Mouse (Mus musculus): Measurements from ENCODE around the gene Gpc2. TPM values are rescaled to one million over a fixed set of nuclear protein-coding genes. Genes with fewer than 3 reads are reported as not detected.

Gpc2 gene
- total RNA-seq (2012; rRNA removed) (0.04 TPM in 1 of 2 replicates, not detected in the other), polyA plus RNA-seq (2012; ENCODE audit: insufficient read depth in 1 of 2, insufficient read length in 2 of 2, low read depth in 1 of 2, low replicate concordance in 2 of 2, missing spikeins in 1 of 2) (not detected)

- no peaks in the 10 kb centered on the region for H3K4me1 ChIP-seq (ENCODE audit: control insufficient read depth in 1 of 2, insufficient read depth in 2 of 2, low read length in 2 of 2)
- H3K79me2 ChIP-seq (ENCODE audit: control insufficient read depth, insufficient read depth, low read length, poor library complexity): no peaks in the 10 kb centered on the region
- DNase-seq (ENCODE audit: low read depth, low spot score): no peak
- TF ChIP-seq USF2 (IDR thresholded peaks at IDR 0.05; ENCODE audit: borderline replicate concordance in 1 of 2, insufficient read depth in 1 of 2, low read depth in 1 of 2, low read length in 2 of 2) (no peak), MYC (IDR thresholded peaks at IDR 0.05; ENCODE audit: low read depth, low read length) (no peak), TAL1 (IDR thresholded peaks at IDR 0.05; ENCODE audit: low read length) (no peak), EP300 (IDR thresholded peaks at IDR 0.05; ENCODE audit: low read depth in 1 of 2, low read length in 2 of 2) (no peak), CTCF (IDR thresholded peaks at IDR 0.05 in 2 of 3, conservative IDR thresholded peaks at IDR 0.05 in 1 of 3; ENCODE audit: control insufficient read depth in 1 of 3, insufficient read depth in 1 of 3, low read depth in 2 of 3, low read length in 3 of 3, poor library complexity in 1 of 3, severe bottlenecking in 1 of 3) (no peak), GATA1 (IDR thresholded peaks at IDR 0.05; ENCODE audit: low read depth, low read length) (no peak), TBP (IDR thresholded peaks at IDR 0.05; ENCODE audit: low read depth, low read length) (no peak), MEF2A (IDR thresholded peaks at IDR 0.05; ENCODE audit: extremely low read depth, insufficient replicate concordance, low read depth, low read length, poor library complexity, severe bottlenecking) (no peak), CHD1 (IDR thresholded peaks at IDR 0.05; ENCODE audit: low read depth, low read length) (no peak), POLR2AphosphoS5 (IDR thresholded peaks at IDR 0.05; ENCODE audit: borderline replicate concordance, low read depth, low read length) (no peak), USF1 (IDR thresholded peaks at IDR 0.05; ENCODE audit: low read depth, low read length) (no peak), POLR2A (IDR thresholded peaks at IDR 0.05; ENCODE audit: control insufficient read depth in 1 of 2, insufficient read depth in 1 of 2, low read depth in 1 of 2, low read length in 2 of 2, poor library complexity in 1 of 2) (no peak), UBTF (IDR thresholded peaks at IDR 0.05; ENCODE audit: borderline replicate concordance, insufficient read depth, low read depth, low read length) (no peak), ZC3H11A (IDR thresholded peaks at IDR 0.05; ENCODE audit: low read depth, low read length) (no peak)
- H3K27ac ChIP-seq (ENCODE audit: control insufficient read depth, low read depth, low read length): no peak within 1 kb of the TSS
- H3K27me3 ChIP-seq (ENCODE audit: control insufficient read depth in 1 of 2, insufficient read depth in 2 of 2, low read length in 2 of 2): no peaks in the 10 kb centered on the region; a peak in 1 of 4 replicates
- no peaks in the 10 kb centered on the region for H3K9me3 ChIP-seq (replicated peaks; ENCODE audit: insufficient read depth, low read length)
- H3K36me3 ChIP-seq (ENCODE audit: control insufficient read depth in 1 of 2, insufficient read depth in 2 of 2, low read length in 2 of 2): no peaks in the 10 kb centered on the region
- H3K9ac ChIP-seq (ENCODE audit: control insufficient read depth, low read depth, low read length, poor library complexity, severe bottlenecking): no peak within 1 kb of the TSS
- no peak within 1 kb of the TSS for H3K4me3 ChIP-seq (ENCODE audit: control insufficient read depth in 1 of 2, insufficient read depth in 1 of 2, low read depth in 2 of 2, low read length in 2 of 2)
Observed at GRCm38 (mm10) chr5:138279585-138280424, at the start of gene Gpc2, which contains the start of the genes Gm43720 and Stag3. TSS of gene Gpc2 (minus strand) at chr5:138280005. TSS of gene Gm43720 (minus strand) at chr5:138279958. TSS of gene Stag3 (plus strand) at chr5:138280240.

GRCm38 (mm10) chr5:138312795-138313194 lies 33.0 kb upstream of the Gpc2 start:
- Histone ChIP-seq H3K79me2 (ENCODE audit: control insufficient read depth, insufficient read depth, low read length, poor library complexity) (no peaks in the 10 kb centered on the region), H3K4me3 (ENCODE audit: control insufficient read depth in 1 of 2, insufficient read depth in 1 of 2, low read depth in 2 of 2, low read length in 2 of 2) (no peak overlapping the region), H3K9ac (ENCODE audit: control insufficient read depth, low read depth, low read length, poor library complexity, severe bottlenecking) (no peak overlapping the region), H3K9me3 (replicated peaks; ENCODE audit: insufficient read depth, low read length) (no peaks in the 10 kb centered on the region), H3K4me1 (ENCODE audit: control insufficient read depth in 1 of 2, insufficient read depth in 2 of 2, low read length in 2 of 2) (no peaks in the 10 kb centered on the region), H3K36me3 (ENCODE audit: control insufficient read depth in 1 of 2, insufficient read depth in 2 of 2, low read length in 2 of 2) (no peaks in the 10 kb centered on the region), H3K27ac (ENCODE audit: control insufficient read depth, low read depth, low read length) (no peak overlapping the region), H3K27me3 (ENCODE audit: control insufficient read depth in 1 of 2, insufficient read depth in 2 of 2, low read length in 2 of 2) (no peaks in the 10 kb centered on the region)
- DNase-seq (ENCODE audit: low read depth, low spot score): no peak
- TF ChIP-seq BHLHE40 (IDR thresholded peaks at IDR 0.05; ENCODE audit: borderline replicate concordance, low read depth, low read length) (no peak), CTCF (IDR thresholded peaks at IDR 0.05 in 2 of 3, conservative IDR thresholded peaks at IDR 0.05 in 1 of 3; ENCODE audit: control insufficient read depth in 1 of 3, insufficient read depth in 1 of 3, low read depth in 2 of 3, low read length in 3 of 3, poor library complexity in 1 of 3, severe bottlenecking in 1 of 3) (no peak), NRF1 (IDR thresholded peaks at IDR 0.05; ENCODE audit: insufficient read depth, low read depth, low read length, poor library complexity, severe bottlenecking) (no peak), MAFK (IDR thresholded peaks at IDR 0.05; ENCODE audit: borderline replicate concordance, low read depth, low read length) (no peak), ZNF384 (IDR thresholded peaks at IDR 0.05; ENCODE audit: low read depth, low read length) (no peak), HCFC1 (IDR thresholded peaks at IDR 0.05; ENCODE audit: low read depth, low read length) (no peak), MYB (IDR thresholded peaks at IDR 0.05; ENCODE audit: low read depth, low read length) (no peak), USF1 (IDR thresholded peaks at IDR 0.05; ENCODE audit: low read depth, low read length) (no peak), MXI1 (IDR thresholded peaks at IDR 0.05; ENCODE audit: low read depth, low read length) (no peak), ZKSCAN1 (IDR thresholded peaks at IDR 0.05; ENCODE audit: low read depth, low read length) (no peak), CHD2 (IDR thresholded peaks at IDR 0.05; ENCODE audit: low read length) (no peak), ETS1 (IDR thresholded peaks at IDR 0.05; ENCODE audit: low read depth, low read length) (no peak), TBP (IDR thresholded peaks at IDR 0.05; ENCODE audit: low read depth, low read length) (no peak), EP300 (IDR thresholded peaks at IDR 0.05; ENCODE audit: low read depth in 1 of 2, low read length in 2 of 2) (no peak), CHD1 (IDR thresholded peaks at IDR 0.05; ENCODE audit: low read depth, low read length) (no peak), ZC3H11A (IDR thresholded peaks at IDR 0.05; ENCODE audit: low read depth, low read length) (no peak)
